Mouse (Mus musculus) mesoderm, embryonic 11.5 days (tissue): ENCODE results near the gene Gm21861.
"Not testable (repeated sequence)": the region's sequence is repeated elsewhere in the genome, so short reads cannot be mapped to it uniquely, and the experiment has no call there.

ENCODE experiments used
- DNase-seq: peaks from one replicate; pipeline ENCODE4 v3.0.0-alpha.2; 2012; ENCODE audit warnings: low read depth, low spot score

The Gm21861 gene

DNA sequence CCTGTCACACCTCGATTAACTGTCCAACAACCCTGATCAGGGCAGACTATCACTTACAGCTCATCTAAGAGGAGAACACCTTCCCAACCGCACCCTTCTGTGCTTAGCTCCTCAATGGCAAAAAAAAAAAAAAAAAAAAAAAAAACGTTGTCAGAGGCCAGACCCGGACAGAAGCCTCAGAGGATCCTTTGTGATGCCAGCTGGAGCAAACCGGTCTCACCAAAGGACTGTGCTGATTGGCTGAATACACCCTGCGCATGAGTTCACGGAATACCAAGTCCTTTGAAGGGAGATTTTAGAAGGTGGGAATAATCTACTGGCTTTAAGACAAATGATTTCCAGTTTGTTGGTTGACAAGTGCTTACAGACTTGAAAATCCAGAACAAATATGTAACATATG, at the start of gene Gm21861:
Gm21861 (minus strand) TSS at position 101 of the 400 bp plus-strand sequence.
- DNase-seq: not testable (repeated sequence)
